Mouse (Mus musculus) intestine, embryonic 14.5 days (tissue): Measurements from ENCODE around the gene Abca8b. TPM values are rescaled to one million over a fixed set of nuclear protein-coding genes. Genes with fewer than 3 reads are reported as not detected.
"Not testable (repeated sequence)": the region's sequence is repeated elsewhere in the genome, so short reads cannot be mapped to it uniquely, and the experiment has no call there.

Source experiments
- ATAC-seq: fragments of 200-750 bp; cut with Nextera tagmentation; replicated peaks from 2 replicates; pipeline ENCODE4 v1.8.0; 2017; ENCODE audit warnings: low read depth, moderate number of reproducible peaks, moderate TSS enrichment, moderate library complexity; ENCODE audit not compliant: low FRiP score, low TSS enrichment
- DNase-seq: peaks from one replicate; pipeline ENCODE4 v3.0.0-alpha.2; 2018; ENCODE audit warnings: low spot score
- H3K27ac ChIP-seq: fragments of 300-500 bp; sonication (generic); 2 replicates; pipeline ENCODE4 v1.5.1; 2014; ENCODE audit warnings: low read depth, mild to moderate bottlenecking, control low read depth
- H3K27me3 ChIP-seq: fragments of 300-500 bp; sonication (generic); replicated peaks from 2 replicates; pipeline ENCODE4 v1.6.1; 2014; ENCODE audit warnings: low read length, control low read depth; ENCODE audit not compliant: control insufficient read depth, insufficient read depth
- H3K36me3 ChIP-seq: fragments of 300-500 bp; sonication (generic); 2 replicates; pipeline ENCODE4 v1.6.1; 2014; ENCODE audit warnings: low read length, control low read depth; ENCODE audit not compliant: control insufficient read depth, insufficient read depth
- H3K4me1 ChIP-seq: fragments of 300-500 bp; sonication (generic); replicated peaks from 2 replicates; pipeline ENCODE4 v1.6.1; 2014; ENCODE audit warnings: low read length, control low read depth, mixed read lengths; ENCODE audit not compliant: control insufficient read depth, insufficient read depth
- H3K4me2 ChIP-seq: fragments of 300-500 bp; sonication (generic); 2 replicates; pipeline ENCODE4 v1.6.1; 2014; ENCODE audit warnings: low read length
- H3K4me3 ChIP-seq: fragments of 300-500 bp; sonication (generic); 2 replicates; pipeline ENCODE4 v1.5.1; 2014; ENCODE audit warnings: low read depth, low read length, control low read depth, mixed read lengths
- H3K9ac ChIP-seq: fragments of 300-500 bp; sonication (generic); 2 replicates; pipeline ENCODE4 v1.6.1; 2014; ENCODE audit warnings: mild to moderate bottlenecking, low read length
- H3K9me3 ChIP-seq: fragments of 300-500 bp; sonication (generic); 2 replicates; pipeline ENCODE4 v1.6.1; 2016; ENCODE audit warnings: low read length, control low read depth; ENCODE audit not compliant: control insufficient read depth
- WGBS: fragments of 180-500 bp; shearing (Covaris S2); extraction: QIAGEN DNeasy Blood & Tissue Kit; methylation state at CpG from one replicate; pipeline ENCODE4 v1.1.7; 2014; 5-methylcytosine and 5-hydroxymethylcytosine counted together
- polyA plus RNA-seq: library from polyadenylated mRNA; unstranded; fragments of >200 nt; fragmentation: Nextera tagmentation; extraction: Ambion mirVana; gene quantifications from 2 replicates; pipeline ENCODE4 v1.2.1, GENCODE M21; 2014

Abca8b gene
- polyA plus RNA-seq, 1 experiment from 2014 or later: 0.92 TPM

DNA sequence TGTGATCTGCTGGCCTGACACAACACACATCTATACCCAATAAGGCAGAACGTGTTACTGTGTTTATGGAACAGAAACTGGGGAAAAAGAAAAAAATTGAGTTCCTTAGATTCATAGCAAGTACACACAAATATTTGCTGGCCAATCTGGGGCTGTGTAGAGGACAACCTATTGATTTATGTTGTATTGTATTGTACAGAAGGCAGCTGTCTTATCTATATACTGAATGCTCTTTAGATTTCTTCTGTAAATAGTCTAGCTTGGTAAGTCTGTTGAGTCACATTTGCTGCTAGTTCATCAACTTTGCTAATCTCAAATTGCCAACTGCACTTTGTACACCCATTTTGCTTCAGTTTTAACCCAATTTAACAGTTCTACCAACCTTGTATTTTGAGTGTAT, 7.5 kb downstream of the Abca8b start:
- H3K27ac ChIP-seq: no peak overlapping the region
- H3K4me3 ChIP-seq: no peak overlapping the region
- ATAC-seq: no peak
- no peak for DNase-seq
- H3K27me3 ChIP-seq: no peaks in the 10 kb centered on the region
- H3K4me1 ChIP-seq: 0 out of 2 replicates have a peak, but pooled peaks cover 5% of the 10 kb centered on the region
- 0 out of 2 replicates have a peak, but pooled peaks cover under 1% of the 10 kb centered on the region for H3K9me3 ChIP-seq
- no peak overlapping the region for H3K4me2 ChIP-seq
- 37% methylated on average over 1 of the region's 1 CpGs for WGBS
- H3K36me3 ChIP-seq: no peaks in the 10 kb centered on the region
- no peak overlapping the region for H3K9ac ChIP-seq

DNA sequence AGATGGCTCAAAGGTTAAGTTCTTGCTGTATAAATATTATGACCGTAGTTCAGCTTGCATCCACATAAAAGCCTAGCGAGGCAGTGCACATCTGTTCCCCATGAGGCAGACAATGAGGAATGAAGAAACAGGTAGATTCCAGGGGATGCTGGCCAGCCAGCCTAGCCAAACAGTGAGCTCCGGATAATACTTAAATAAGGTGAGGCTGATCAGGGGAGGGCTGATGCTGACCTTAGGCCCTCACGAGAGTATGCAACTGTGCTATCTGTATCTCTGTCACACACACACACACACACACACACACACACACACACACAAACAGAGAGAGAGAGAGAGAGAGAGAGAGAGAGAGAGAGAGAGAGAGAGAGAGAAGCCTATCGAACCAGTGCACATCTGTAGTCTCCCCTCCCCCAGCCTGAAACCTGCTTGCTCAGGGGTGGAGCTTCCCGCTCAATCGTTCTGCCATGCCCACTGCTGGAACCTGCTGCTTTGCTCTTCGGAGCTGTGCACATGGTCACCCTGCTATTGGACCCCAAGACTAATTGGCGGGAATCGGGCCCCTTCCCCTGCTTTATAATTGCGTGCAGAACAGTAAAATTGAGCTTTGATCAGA, 8.1 kb downstream of the Abca8b start:
- not testable (repeated sequence) for H3K27ac ChIP-seq, ATAC-seq, DNase-seq, H3K4me2 ChIP-seq, H3K9me3 ChIP-seq, H3K36me3 ChIP-seq, H3K9ac ChIP-seq, H3K4me1 ChIP-seq, H3K27me3 ChIP-seq, H3K4me3 ChIP-seq
- 28% methylated on average over 11 of the region's 11 CpGs for whole genome bisulfite sequencing

DNA sequence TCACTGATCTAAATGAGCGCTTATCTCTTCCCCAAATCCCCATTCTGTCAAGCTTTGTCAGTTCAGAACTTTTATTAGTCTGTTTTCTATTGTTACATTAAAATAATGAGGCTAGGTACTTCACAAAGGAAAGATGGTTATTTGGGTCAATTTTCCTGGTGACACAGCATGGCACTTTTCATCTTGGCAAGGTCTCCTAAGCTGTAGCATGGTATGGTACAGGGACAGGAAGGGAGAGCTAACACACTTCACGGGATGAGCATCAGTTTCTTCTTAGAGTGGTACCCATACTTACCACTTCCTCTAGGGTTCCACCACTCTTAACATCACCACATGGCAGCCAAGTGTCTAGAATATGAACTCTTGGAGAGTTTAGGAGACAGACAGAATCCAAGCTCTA, 13.8 kb downstream of the Abca8b start:
- no peak for ATAC-seq
- Histone ChIP-seq H3K4me2 (no peak overlapping the region), H3K9ac (no peak overlapping the region), H3K27ac (no peak overlapping the region), H3K9me3 (0 out of 2 replicates have a peak, but pooled peaks cover 9% of the 10 kb centered on the region), H3K27me3 (no peaks in the 10 kb centered on the region), H3K4me1 (no peaks in the 10 kb centered on the region), H3K4me3 (no peak overlapping the region), H3K36me3 (no peaks in the 10 kb centered on the region)
- DNase-seq: no peak
- WGBS: 94% methylated on average over 2 of the region's 2 CpGs

DNA sequence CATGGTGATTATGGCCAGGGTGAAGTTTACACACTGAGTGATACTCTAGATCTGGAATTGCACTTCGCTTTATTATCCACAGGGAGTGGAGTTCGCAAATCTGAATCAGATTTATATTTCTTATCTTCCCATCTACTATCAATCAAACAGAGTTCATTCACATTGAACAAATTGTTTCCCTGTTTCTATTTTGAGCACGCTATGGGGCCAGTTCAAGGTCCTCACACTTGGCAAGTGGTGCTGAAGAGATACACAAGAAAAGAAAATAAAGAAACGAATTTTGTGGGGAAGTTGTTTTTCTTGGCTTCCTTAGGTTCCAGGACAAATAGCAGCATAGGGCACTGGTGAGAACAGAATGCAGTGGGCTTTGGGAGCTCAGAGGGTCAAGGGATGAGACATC, 25.1 kb downstream of the Abca8b start:
- ATAC-seq: no peak
- Histone ChIP-seq H3K27ac (no peak overlapping the region), H3K36me3 (no peaks in the 10 kb centered on the region), H3K4me3 (no peak overlapping the region), H3K9me3 (no peaks in the 10 kb centered on the region), H3K9ac (no peak overlapping the region), H3K27me3 (no peaks in the 10 kb centered on the region), H3K4me2 (no peak overlapping the region), H3K4me1 (no peaks in the 10 kb centered on the region)
- DNase-seq: no peak
- 81% methylated on average over 4 of the region's 4 CpGs for WGBS

DNA sequence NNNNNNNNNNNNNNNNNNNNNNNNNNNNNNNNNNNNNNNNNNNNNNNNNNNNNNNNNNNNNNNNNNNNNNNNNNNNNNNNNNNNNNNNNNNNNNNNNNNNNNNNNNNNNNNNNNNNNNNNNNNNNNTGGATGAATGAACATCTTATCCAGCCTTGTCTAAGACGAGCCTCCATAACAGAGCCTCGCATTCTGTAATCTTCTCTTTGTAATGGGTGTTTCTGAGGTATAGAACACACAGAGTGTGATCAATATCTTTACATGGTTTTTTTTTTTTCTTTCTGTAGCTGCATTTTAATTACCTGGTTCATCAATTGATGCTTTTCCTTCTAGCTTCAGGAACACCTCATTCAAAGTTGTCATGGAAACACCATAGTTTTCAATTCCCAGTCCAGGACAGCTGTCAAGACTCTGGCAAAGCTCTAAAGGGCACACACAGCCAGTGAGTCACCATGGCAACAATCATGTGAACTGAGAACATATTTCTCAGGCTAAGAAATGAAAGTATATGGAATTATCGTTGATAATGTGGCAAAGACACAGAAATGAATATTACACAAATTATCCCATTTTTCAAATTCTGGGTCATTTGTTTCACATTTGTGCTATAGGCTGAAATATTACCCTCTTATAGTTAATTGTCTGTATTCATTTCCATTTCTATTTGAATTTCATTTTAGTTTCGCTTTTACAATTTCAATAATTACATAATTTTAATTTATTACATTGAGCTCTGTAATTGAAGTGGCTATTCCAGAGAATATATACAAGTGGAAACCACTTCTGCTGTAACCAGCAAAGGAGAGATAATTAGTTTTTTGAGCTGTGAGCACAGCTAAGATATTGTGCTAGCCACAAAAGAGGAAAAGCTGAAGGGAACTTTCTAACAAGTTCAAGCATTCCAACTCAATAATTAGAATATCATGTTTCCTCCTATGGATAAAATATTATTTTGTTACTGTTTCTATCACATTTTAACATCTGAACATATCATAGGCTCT, 33.9 kb downstream of the Abca8b start:
- H3K36me3 ChIP-seq: no peaks in the 10 kb centered on the region

DNA sequence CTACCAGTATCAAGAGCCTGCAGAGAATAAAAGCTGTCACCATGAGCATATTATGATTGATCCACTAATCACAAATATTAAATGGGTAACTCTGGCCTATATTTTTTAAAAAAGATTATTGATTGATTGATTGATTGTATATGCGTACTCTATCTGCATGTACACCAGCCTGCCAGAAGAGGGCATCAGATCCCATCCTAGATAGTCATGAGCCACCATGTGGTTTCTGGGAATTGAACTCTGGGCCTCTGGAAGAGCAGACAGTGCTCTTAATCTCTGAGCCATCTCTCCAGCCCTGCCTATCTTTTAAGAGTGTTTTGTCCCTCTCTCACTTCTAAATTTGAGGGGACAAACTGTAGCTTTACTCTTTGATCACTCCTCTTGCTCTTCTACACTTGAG, 40.5 kb downstream of the Abca8b start:
- ATAC-seq (no peak), DNase-seq (no peak)
- Histone ChIP-seq H3K9ac (no peak overlapping the region), H3K27me3 (no peaks in the 10 kb centered on the region), H3K4me1 (no peaks in the 10 kb centered on the region), H3K4me3 (no peak overlapping the region), H3K9me3 (no peaks in the 10 kb centered on the region), H3K36me3 (no peaks in the 10 kb centered on the region), H3K4me2 (no peak overlapping the region), H3K27ac (no peak overlapping the region)
- 70% methylated on average over 1 of the region's 1 CpGs for WGBS

More for the DNA sequence above, 33.9 kb downstream of the Abca8b start:
- ATAC-seq (no peak), DNase-seq (no peak)
- H3K4me3 ChIP-seq: no peak overlapping the region
- no peak overlapping the region for H3K9ac ChIP-seq
- 84% methylated on average over 4 of the region's 4 CpGs for WGBS
- H3K9me3 ChIP-seq: no peaks in the 10 kb centered on the region
- no peak overlapping the region for H3K27ac ChIP-seq
- no peaks in the 10 kb centered on the region for H3K4me1 ChIP-seq
- H3K27me3 ChIP-seq: no peaks in the 10 kb centered on the region
- H3K4me2 ChIP-seq: no peak overlapping the region

DNA sequence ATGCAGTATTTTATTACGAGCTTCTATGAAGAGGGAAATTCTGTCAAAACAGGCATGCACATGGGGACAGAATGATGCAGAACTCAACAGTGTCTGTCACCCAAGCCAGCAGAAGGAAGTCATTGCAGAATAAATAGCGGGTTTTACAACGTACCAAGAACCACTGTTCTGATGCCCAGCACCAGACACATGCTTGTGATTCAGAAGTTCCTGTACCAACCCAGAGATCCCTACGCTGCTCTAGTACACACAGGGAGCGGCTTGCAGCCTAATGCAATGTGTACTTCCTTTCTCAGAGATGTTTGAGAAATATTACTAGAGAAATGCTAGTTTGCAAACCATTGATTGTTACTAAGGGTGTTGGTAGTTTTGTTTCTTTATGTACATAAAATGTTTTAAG, 58.7 kb downstream of the Abca8b start:
- no peak overlapping the region for H3K27ac ChIP-seq
- no peaks in the 10 kb centered on the region for H3K9me3 ChIP-seq
- H3K9ac ChIP-seq: no peak overlapping the region
- WGBS: 91% methylated on average over 5 of the region's 5 CpGs
- no peaks in the 10 kb centered on the region for H3K27me3 ChIP-seq
- ATAC-seq (no peak), DNase-seq (no peak)
- H3K4me1 ChIP-seq: no peaks in the 10 kb centered on the region
- no peaks in the 10 kb centered on the region for H3K36me3 ChIP-seq
- no peak overlapping the region for H3K4me2 ChIP-seq
- H3K4me3 ChIP-seq: no peak overlapping the region

DNA sequence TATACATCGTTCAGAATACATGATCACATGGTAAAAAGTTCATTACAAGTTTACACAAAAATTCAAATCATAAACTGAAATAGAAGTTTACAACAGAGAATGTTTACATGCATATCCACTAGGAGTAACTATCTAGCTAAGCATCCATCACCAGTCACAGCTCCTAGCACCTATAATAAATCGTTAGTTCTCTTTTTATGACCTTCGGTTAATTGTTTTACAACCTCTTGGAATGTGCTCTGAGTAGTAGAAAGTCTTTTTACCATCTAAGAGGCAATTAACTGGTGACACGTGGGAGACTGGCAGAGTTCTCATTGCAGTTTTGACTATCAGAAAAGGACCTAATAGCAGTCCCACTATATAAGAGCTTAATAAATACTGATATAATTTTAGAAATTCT, 62.4 kb downstream of the Abca8b start:
- not testable (repeated sequence) for H3K4me2 ChIP-seq, H3K27me3 ChIP-seq, DNase-seq, H3K9ac ChIP-seq, ATAC-seq, H3K9me3 ChIP-seq, H3K4me1 ChIP-seq, H3K36me3 ChIP-seq, H3K4me3 ChIP-seq, H3K27ac ChIP-seq
- WGBS: 8% methylated on average over 4 of the region's 4 CpGs
